Mouse (Mus musculus) monocyte, adult 59 days (primary cell): Measurements from ENCODE around the gene Clstn2. TPM values are rescaled to one million over a fixed set of nuclear protein-coding genes. Genes with fewer than 3 reads are reported as not detected.

Source experiments
- total RNA-seq, 2 experiments: library from RNA; stranded (reverse); gene quantifications; one replicate each; pipeline ENCODE4 v1.2.4; 2023

Gene Clstn2
- total RNA-seq = not detected

DNA sequence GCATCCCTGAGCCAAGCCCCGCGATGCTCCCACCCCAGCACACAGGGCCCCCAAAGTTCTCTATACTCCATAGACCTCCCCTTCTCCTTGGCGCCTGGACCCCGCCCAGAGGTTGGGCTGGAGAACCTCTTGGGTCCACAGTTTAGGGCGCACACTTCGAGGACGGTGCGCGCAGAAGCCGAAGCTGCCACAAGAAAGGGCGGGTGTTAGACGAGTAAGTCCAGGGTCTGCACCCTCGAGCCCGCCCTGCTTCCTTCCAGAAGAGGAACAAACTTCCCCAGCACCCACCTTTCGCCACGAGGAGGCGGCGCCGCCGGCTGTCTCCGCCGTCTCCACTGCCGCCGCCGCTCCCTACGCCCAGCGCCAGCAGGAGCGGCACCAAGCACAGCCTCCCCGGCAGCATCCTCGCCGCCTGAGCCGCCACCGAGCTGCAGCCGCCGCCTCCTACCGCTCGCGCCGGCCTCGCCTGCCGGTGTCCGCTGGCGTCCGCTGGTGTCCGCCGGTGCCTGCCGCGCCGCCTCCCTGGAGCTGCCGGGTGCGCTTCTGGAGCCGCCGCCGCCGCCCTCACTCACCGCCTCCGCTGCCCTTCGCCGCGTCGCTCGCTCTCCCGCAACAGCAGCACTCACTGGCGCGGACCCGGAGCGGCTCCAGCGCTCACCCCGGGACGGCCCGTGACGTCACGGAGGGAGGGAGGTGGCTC lies at the start of gene Clstn2:
Gene Clstn2, minus strand, starts transcription at position 609 of the 700 bp plus-strand sequence.

